Mouse (Mus musculus): ENCODE measurements at regions not wholly inside any gene's neighbourhood (a gene's known extent, or its start where the extent isn't known, plus 50 kb on each side); places are given as distances from the start of the nearest gene placed in this dataset.

GRCm38 (mm10) chr2:92751256-92751655 is 151.7 kb downstream of the Chst1 start:
- no peak for DNase-seq (ENCODE audit: low spot score)

- no peak for DNase-seq (ENCODE audit: low spot score)
These were observed 152.6 kb downstream of the Chst1 start for GRCm38 (mm10) chr2:92752156-92752555.

- no peak for DNase-seq (ENCODE audit: low spot score)
These were observed 153.3 kb downstream of the Chst1 start for GRCm38 (mm10) chr2:92752794-92753193.

GRCm38 (mm10) chr2:92754505-92755280 is 155.2 kb downstream of the Chst1 start:
- DNase-seq (ENCODE audit: low spot score) = no peak

GRCm38 (mm10) chr2:92756491-92756890 is 157.0 kb downstream of the Chst1 start:
- no peak for DNase-seq (ENCODE audit: low spot score)

- no peak for DNase-seq (ENCODE audit: low spot score)
These were observed 156.1 kb upstream of the Syt13 start for GRCm38 (mm10) chr2:92758775-92759174.

GRCm38 (mm10) chr2:92763881-92764635 is 150.8 kb upstream of the Syt13 start:
- no peak for DNase-seq (ENCODE audit: low spot score)

GRCm38 (mm10) chr2:92767476-92768005 is 147.4 kb upstream of the Syt13 start:
- no peak for DNase-seq (ENCODE audit: low spot score)

GRCm38 (mm10) chr2:92768088-92768487 is 146.8 kb upstream of the Syt13 start:
- DNase-seq (ENCODE audit: low spot score) = no peak

GRCm38 (mm10) chr2:92769061-92769460 is 145.8 kb upstream of the Syt13 start:
- no peak for DNase-seq (ENCODE audit: low spot score)

- DNase-seq (ENCODE audit: low spot score) = no peak
These were observed 144.8 kb upstream of the Syt13 start for GRCm38 (mm10) chr2:92770098-92770497.

GRCm38 (mm10) chr2:92772623-92773022 is 142.3 kb upstream of the Syt13 start:
- no peak for DNase-seq (ENCODE audit: low spot score)

- no peak for DNase-seq (ENCODE audit: low spot score)
These were observed 138.4 kb upstream of the Syt13 start for GRCm38 (mm10) chr2:92776497-92776896.

GRCm38 (mm10) chr2:92779101-92779500 is 135.8 kb upstream of the Syt13 start:
- no peak for DNase-seq (ENCODE audit: low spot score)

GRCm38 (mm10) chr2:92780021-92780420 is 134.9 kb upstream of the Syt13 start:
- no peak for DNase-seq (ENCODE audit: low spot score)

- DNase-seq (ENCODE audit: low spot score) = no peak
These were observed 133.4 kb upstream of the Syt13 start for GRCm38 (mm10) chr2:92781451-92781850.

GRCm38 (mm10) chr2:92782621-92783020 is 132.3 kb upstream of the Syt13 start:
- no peak for DNase-seq (ENCODE audit: low spot score)

GRCm38 (mm10) chr2:92784916-92785315 is 130.0 kb upstream of the Syt13 start:
- DNase-seq (ENCODE audit: low spot score) = no peak

GRCm38 (mm10) chr2:92787925-92788410 is 126.9 kb upstream of the Syt13 start:
- no peak for DNase-seq (ENCODE audit: low spot score)

GRCm38 (mm10) chr2:92788875-92789274 is 126.0 kb upstream of the Syt13 start:
- DNase-seq (ENCODE audit: low spot score) = no peak

- DNase-seq (ENCODE audit: low spot score) = no peak
These were observed 124.5 kb upstream of the Syt13 start for GRCm38 (mm10) chr2:92790374-92790773.

- no peak for DNase-seq (ENCODE audit: low spot score)
These were observed 115.1 kb upstream of the Syt13 start for GRCm38 (mm10) chr2:92799770-92800169.

- DNase-seq (ENCODE audit: low spot score) = no peak
These were observed 114.2 kb upstream of the Syt13 start for GRCm38 (mm10) chr2:92800667-92801066.
